Mouse (Mus musculus): ENCODE results near the gene Mthfd1l. TPM values are rescaled to one million over a fixed set of nuclear protein-coding genes. Genes with fewer than 3 reads are reported as not detected.

Mthfd1l gene
- polyA plus RNA-seq, 1 experiment from 2014 or later = 10.4 TPM

DNA sequence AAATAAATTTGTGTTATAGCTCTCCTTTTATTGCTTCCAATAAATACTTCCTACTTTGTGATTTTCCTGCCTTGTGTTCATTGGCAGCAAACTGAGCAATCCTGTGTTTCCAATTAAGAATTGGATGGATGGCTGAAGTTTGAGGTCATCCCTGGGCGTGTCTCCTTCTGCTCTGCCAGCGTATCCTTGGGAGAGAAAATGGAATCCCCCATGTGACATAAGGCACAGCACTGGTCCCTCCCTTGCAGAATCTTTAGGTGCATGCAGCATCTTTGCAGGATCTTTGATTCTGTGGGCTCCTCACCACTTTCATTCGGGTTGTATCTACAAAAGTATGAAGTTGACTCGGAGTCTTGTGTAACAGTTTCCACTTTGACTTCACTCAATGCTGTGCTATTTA, 53.7 kb downstream of the Mthfd1l start:
- ATAC-seq (ENCODE audit: low FRiP score) = no peak
- H3K27me3 ChIP-seq (ENCODE audit: control insufficient read depth, insufficient read depth, low read length) = no peaks in the 10 kb centered on the region
- 93% methylated on average over 4 of the region's 4 CpGs for WGBS

DNA sequence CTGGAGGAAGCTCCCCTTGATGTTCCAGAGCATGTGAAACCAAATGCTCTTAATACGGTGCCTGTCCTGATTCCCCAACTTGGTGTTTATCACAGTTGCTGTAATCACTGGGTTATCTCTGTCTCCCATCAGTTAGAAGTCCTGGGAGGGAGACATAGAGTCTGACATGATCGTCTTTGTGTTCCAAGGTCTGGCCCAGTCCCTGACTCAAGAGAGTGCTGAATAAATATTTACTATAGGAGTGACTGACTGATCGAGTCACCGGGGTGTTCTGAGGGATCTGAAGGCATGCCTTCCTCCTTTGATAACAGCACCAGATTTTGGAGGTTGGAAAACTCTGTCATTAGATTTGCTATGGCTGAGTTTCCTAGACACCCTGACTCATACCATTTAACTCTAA, 54.5 kb downstream of the Mthfd1l start:
- DNase-seq (ENCODE audit: low spot score) = no peak
- no peak overlapping the region for H3K27ac ChIP-seq (ENCODE audit: low read depth, low read length)
- H3K4me3 ChIP-seq (ENCODE audit: low read depth, low read length) = no peak overlapping the region
- H3K4me2 ChIP-seq (replicated peaks; ENCODE audit: low read depth, low read length) = no peak overlapping the region
- no peak for ATAC-seq (ENCODE audit: low FRiP score)
- 72% methylated on average over 4 of the region's 4 CpGs for WGBS
- no peaks in the 10 kb centered on the region for H3K36me3 ChIP-seq (ENCODE audit: control insufficient read depth, insufficient read depth, low read length)
- no peaks in the 10 kb centered on the region for H3K9me3 ChIP-seq (ENCODE audit: control insufficient read depth, low read length)
- no peak overlapping the region for H3K9ac ChIP-seq (ENCODE audit: low read depth, low read length)
- H3K27me3 ChIP-seq (ENCODE audit: control insufficient read depth, insufficient read depth, low read length) = no peaks in the 10 kb centered on the region
- no peaks in the 10 kb centered on the region for H3K4me1 ChIP-seq (replicated peaks; ENCODE audit: control insufficient read depth, insufficient read depth, low read length)

More for the DNA sequence above, 53.7 kb downstream of the Mthfd1l start:
- H3K9ac ChIP-seq (ENCODE audit: low read depth, low read length) = no peak overlapping the region
- H3K4me2 ChIP-seq (replicated peaks; ENCODE audit: low read depth, low read length) = no peak overlapping the region
- no peaks in the 10 kb centered on the region for H3K36me3 ChIP-seq (ENCODE audit: control insufficient read depth, insufficient read depth, low read length)
- no peak overlapping the region for H3K27ac ChIP-seq (ENCODE audit: low read depth, low read length)
- H3K9me3 ChIP-seq (ENCODE audit: control insufficient read depth, low read length) = no peaks in the 10 kb centered on the region
- no peak for DNase-seq (ENCODE audit: low spot score)
- no peaks in the 10 kb centered on the region for H3K4me1 ChIP-seq (replicated peaks; ENCODE audit: control insufficient read depth, insufficient read depth, low read length)
- H3K4me3 ChIP-seq (ENCODE audit: low read depth, low read length) = no peak overlapping the region

DNA sequence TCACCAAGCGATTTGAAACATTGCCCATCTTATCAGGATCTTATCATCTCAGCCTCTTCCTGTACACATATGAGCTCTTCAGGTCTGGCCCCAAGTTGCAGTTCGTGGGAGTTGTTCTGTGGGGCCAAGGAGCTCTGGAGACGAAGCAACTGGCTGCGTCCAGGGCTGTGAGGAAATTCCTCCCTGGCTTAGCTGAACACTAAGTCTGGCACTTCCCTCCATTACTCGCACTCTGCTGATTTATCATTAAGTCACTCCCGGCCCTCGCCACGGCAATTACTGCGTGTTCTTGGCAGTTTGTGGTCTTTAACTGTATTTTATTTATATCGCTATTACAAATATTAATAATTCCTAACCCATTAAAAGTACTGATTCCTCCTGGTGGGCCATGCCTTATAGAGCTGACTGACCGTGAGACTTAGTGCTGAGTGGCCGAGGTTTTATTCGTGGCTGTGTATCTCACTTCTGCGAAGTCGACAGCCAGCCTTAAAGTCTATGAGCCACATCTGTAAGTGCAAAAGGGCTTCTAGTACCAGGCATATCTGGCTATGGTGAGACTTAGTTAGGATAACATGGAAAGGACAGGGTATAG, 56.0 kb downstream of the Mthfd1l start:
- H3K4me1 ChIP-seq (replicated peaks; ENCODE audit: control insufficient read depth, insufficient read depth, low read length) = no peaks in the 10 kb centered on the region
- no peaks in the 10 kb centered on the region for H3K27me3 ChIP-seq (ENCODE audit: control insufficient read depth, insufficient read depth, low read length)
- no peaks in the 10 kb centered on the region for H3K9me3 ChIP-seq (ENCODE audit: control insufficient read depth, low read length)
- no peak overlapping the region for H3K4me2 ChIP-seq (replicated peaks; ENCODE audit: low read depth, low read length)
- ATAC-seq (ENCODE audit: low FRiP score) (no peak), DNase-seq (ENCODE audit: low spot score) (no peak)
- no peak overlapping the region for H3K27ac ChIP-seq (ENCODE audit: low read depth, low read length)
- no peak overlapping the region for H3K4me3 ChIP-seq (ENCODE audit: low read depth, low read length)
- 95% methylated on average over 15 of the region's 15 CpGs for WGBS
- H3K36me3 ChIP-seq (ENCODE audit: control insufficient read depth, insufficient read depth, low read length) = no peaks in the 10 kb centered on the region
- H3K9ac ChIP-seq (ENCODE audit: low read depth, low read length) = no peak overlapping the region

DNA sequence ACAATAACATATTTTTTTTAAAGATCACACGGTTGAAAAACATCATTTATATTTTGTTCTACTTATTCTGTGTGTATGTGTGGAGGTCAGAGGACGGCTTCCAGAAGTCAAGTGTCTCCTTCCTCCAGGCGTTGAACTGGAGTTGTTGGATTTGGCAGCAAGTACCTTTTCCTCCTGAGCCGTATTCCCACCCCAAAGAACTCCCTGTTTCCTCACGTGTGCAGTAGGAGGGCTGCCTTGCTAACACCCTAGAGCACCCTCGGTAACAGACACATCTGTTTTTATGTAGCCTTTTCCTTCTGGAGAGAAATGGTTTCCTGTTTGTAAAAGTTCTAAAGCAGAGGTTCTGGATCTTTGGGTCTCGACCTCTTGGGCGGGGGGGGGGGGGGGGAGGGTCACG, 60.8 kb downstream of the Mthfd1l start:
- no peak overlapping the region for H3K4me3 ChIP-seq (ENCODE audit: low read depth, low read length)
- no peak overlapping the region for H3K4me2 ChIP-seq (replicated peaks; ENCODE audit: low read depth, low read length)
- H3K9ac ChIP-seq (ENCODE audit: low read depth, low read length) = no peak overlapping the region
- no peaks in the 10 kb centered on the region for H3K27me3 ChIP-seq (ENCODE audit: control insufficient read depth, insufficient read depth, low read length)
- H3K4me1 ChIP-seq (replicated peaks; ENCODE audit: control insufficient read depth, insufficient read depth, low read length) = no peaks in the 10 kb centered on the region
- 73% methylated on average over 8 of the region's 9 CpGs for WGBS
- no peaks in the 10 kb centered on the region for H3K9me3 ChIP-seq (ENCODE audit: control insufficient read depth, low read length)
- ATAC-seq (ENCODE audit: low FRiP score) (no peak), DNase-seq (ENCODE audit: low spot score) (no peak)
- no peaks in the 10 kb centered on the region for H3K36me3 ChIP-seq (ENCODE audit: control insufficient read depth, insufficient read depth, low read length)
- H3K27ac ChIP-seq (ENCODE audit: low read depth, low read length) = no peak overlapping the region

DNA sequence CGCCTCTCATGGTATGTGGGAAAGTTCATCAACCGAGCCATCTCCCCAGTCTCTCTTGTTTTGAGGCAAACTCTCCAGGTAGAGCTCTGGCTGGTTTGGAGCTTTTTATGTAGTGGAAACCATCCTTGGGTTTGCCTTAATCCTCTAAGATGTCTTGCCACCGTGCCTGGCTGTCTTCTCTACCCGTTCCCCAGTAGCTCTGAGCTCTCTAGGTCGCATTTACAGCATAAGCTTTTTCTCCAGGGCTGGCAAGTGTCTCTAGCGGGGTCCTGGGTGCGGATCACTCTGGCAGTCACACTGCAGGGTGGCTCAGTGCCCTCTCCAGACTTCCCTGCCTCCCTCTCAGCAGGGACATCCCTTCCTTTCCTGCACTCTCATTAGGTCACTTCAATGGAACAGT, 63.6 kb downstream of the Mthfd1l start:
- Histone ChIP-seq H3K4me2 (replicated peaks; ENCODE audit: low read depth, low read length) (no peak overlapping the region), H3K9ac (ENCODE audit: low read depth, low read length) (no peak overlapping the region), H3K4me3 (ENCODE audit: low read depth, low read length) (no peak overlapping the region), H3K27me3 (ENCODE audit: control insufficient read depth, insufficient read depth, low read length) (no peaks in the 10 kb centered on the region), H3K27ac (ENCODE audit: low read depth, low read length) (no peak overlapping the region), H3K9me3 (ENCODE audit: control insufficient read depth, low read length) (no peaks in the 10 kb centered on the region), H3K4me1 (replicated peaks; ENCODE audit: control insufficient read depth, insufficient read depth, low read length) (no peaks in the 10 kb centered on the region), H3K36me3 (ENCODE audit: control insufficient read depth, insufficient read depth, low read length) (no peaks in the 10 kb centered on the region)
- DNase-seq (ENCODE audit: low spot score) = no peak
- 92% methylated on average over 7 of the region's 7 CpGs for WGBS
- no peak for ATAC-seq (ENCODE audit: low FRiP score)

DNA sequence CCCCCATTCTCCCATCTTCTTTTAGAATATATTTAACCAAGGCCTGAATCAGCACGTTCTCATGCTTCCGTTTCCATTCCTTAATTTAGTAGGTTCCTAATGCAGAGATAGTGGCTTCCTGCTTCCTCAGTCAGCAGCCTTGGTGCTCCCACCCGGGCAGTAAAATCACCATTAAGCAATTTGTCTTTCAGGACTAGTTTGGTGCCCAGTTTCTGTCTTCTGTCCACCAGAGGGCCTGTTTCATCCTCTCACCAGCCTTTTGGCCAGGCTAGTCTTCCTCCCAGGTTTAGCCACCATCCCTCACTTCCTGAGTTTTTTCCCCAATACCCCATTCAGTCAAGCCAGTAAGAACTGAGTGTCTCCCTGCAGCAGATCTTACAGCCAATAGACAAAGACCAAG, 64.1 kb downstream of the Mthfd1l start:
- Histone ChIP-seq H3K36me3 (ENCODE audit: control insufficient read depth, insufficient read depth, low read length) (no peaks in the 10 kb centered on the region), H3K27me3 (ENCODE audit: control insufficient read depth, insufficient read depth, low read length) (no peaks in the 10 kb centered on the region), H3K9ac (ENCODE audit: low read depth, low read length) (no peak overlapping the region), H3K4me3 (ENCODE audit: low read depth, low read length) (no peak overlapping the region), H3K4me2 (replicated peaks; ENCODE audit: low read depth, low read length) (no peak overlapping the region), H3K4me1 (replicated peaks; ENCODE audit: control insufficient read depth, insufficient read depth, low read length) (no peaks in the 10 kb centered on the region), H3K27ac (ENCODE audit: low read depth, low read length) (no peak overlapping the region), H3K9me3 (ENCODE audit: control insufficient read depth, low read length) (no peaks in the 10 kb centered on the region)
- ATAC-seq (ENCODE audit: low FRiP score) = no peak
- WGBS = 81% methylated on average over 3 of the region's 3 CpGs
- no peak for DNase-seq (ENCODE audit: low spot score)

DNA sequence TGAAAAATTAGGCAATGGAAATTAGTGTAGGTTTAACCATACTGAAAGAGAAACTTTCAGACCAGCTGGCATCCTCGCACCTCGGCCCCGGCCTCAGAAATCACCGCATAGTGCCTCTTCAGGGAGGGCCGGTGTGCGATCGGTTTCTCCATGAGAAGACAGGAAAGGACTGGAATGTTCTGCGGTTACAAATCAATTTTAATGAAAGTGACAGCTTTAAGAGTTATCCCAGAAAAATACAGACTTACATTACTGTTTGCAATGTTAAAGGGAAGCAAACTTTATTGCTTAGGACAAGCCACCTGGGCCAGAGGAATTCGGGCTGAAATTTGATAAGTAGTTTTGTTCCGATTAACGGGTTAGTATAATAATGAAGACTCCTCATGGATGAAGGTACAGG, 65.7 kb downstream of the Mthfd1l start:
- 94% methylated on average over 11 of the region's 11 CpGs for whole genome bisulfite sequencing
- Histone ChIP-seq H3K36me3 (ENCODE audit: control insufficient read depth, insufficient read depth, low read length) (no peaks in the 10 kb centered on the region), H3K4me2 (replicated peaks; ENCODE audit: low read depth, low read length) (no peak overlapping the region), H3K4me1 (replicated peaks; ENCODE audit: control insufficient read depth, insufficient read depth, low read length) (no peaks in the 10 kb centered on the region), H3K9ac (ENCODE audit: low read depth, low read length) (no peak overlapping the region), H3K27me3 (ENCODE audit: control insufficient read depth, insufficient read depth, low read length) (no peaks in the 10 kb centered on the region), H3K27ac (ENCODE audit: low read depth, low read length) (no peak overlapping the region), H3K9me3 (ENCODE audit: control insufficient read depth, low read length) (no peaks in the 10 kb centered on the region), H3K4me3 (ENCODE audit: low read depth, low read length) (no peak overlapping the region)
- ATAC-seq (ENCODE audit: low FRiP score) = no peak
- DNase-seq (ENCODE audit: low spot score) = no peak

DNA sequence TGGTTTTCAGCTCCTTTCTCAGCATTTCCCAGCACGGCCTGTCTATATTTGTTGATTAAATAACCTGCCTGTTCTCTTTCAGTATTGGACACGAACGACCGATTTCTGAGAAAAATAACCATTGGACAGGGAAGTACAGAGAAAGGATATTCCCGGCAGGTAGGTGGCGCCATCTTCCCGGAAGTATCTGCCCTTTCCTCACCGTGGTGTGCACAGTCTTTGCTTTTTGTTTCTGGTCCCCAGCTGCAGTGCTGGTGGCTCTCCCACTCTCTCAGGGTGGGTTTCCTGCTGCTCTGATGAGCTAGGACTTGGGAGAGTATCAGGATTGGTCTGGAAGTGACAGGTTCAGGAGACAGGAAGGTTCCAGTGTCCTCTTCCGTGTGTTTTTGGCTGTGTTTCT, 68.8 kb downstream of the Mthfd1l start:
- no peak overlapping the region for H3K27ac ChIP-seq (ENCODE audit: low read depth, low read length)
- no peaks in the 10 kb centered on the region for H3K27me3 ChIP-seq (ENCODE audit: control insufficient read depth, insufficient read depth, low read length)
- no peaks in the 10 kb centered on the region for H3K9me3 ChIP-seq (ENCODE audit: control insufficient read depth, low read length)
- no peaks in the 10 kb centered on the region for H3K36me3 ChIP-seq (ENCODE audit: control insufficient read depth, insufficient read depth, low read length)
- 85% methylated on average over 9 of the region's 9 CpGs for WGBS
- H3K4me2 ChIP-seq (replicated peaks; ENCODE audit: low read depth, low read length) = no peak overlapping the region
- ATAC-seq (ENCODE audit: low FRiP score) (0 out of 2 replicates have a peak, but pooled peaks have one; percentile 43), DNase-seq (ENCODE audit: low spot score) (peak; percentile 60)
- H3K4me3 ChIP-seq (ENCODE audit: low read depth, low read length) = no peak overlapping the region
- no peak overlapping the region for H3K9ac ChIP-seq (ENCODE audit: low read depth, low read length)
- H3K4me1 ChIP-seq (replicated peaks; ENCODE audit: control insufficient read depth, insufficient read depth, low read length) = no peaks in the 10 kb centered on the region

DNA sequence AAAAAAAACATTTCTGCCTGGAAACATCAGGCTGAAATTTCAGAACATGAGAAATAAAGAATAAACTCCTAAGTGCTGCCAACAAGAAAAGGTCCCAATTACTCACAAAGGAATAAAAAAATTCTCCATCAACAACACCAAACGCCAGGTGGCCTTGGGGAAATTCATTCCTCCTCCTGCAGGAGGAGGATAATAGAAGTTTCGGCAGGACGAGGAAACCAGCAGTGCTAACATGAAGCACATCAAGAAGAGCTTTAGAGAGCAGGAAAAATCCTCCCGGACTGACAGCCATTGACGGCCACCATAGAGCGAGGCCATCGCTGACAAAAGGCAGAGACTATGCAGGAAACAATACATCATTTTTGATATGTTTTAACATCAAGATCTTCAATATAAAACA, 71.5 kb downstream of the Mthfd1l start:
- no peaks in the 10 kb centered on the region for H3K36me3 ChIP-seq (ENCODE audit: control insufficient read depth, insufficient read depth, low read length)
- H3K4me1 ChIP-seq (replicated peaks; ENCODE audit: control insufficient read depth, insufficient read depth, low read length) = no peaks in the 10 kb centered on the region
- H3K27me3 ChIP-seq (ENCODE audit: control insufficient read depth, insufficient read depth, low read length) = no peaks in the 10 kb centered on the region
- no peak for DNase-seq (ENCODE audit: low spot score)
- no peak overlapping the region for H3K27ac ChIP-seq (ENCODE audit: low read depth, low read length)
- no peaks in the 10 kb centered on the region for H3K9me3 ChIP-seq (ENCODE audit: control insufficient read depth, low read length)
- no peak overlapping the region for H3K4me2 ChIP-seq (replicated peaks; ENCODE audit: low read depth, low read length)
- WGBS = 89% methylated on average over 7 of the region's 7 CpGs
- ATAC-seq (ENCODE audit: low FRiP score) = no peak
- H3K9ac ChIP-seq (ENCODE audit: low read depth, low read length) = no peak overlapping the region
- H3K4me3 ChIP-seq (ENCODE audit: low read depth, low read length) = no peak overlapping the region

Measured in hindbrain, embryonic 11.5 days (tissue).